Mouse (Mus musculus): Measurements from ENCODE around the gene Adam15.

Gene Adam15

DNA sequence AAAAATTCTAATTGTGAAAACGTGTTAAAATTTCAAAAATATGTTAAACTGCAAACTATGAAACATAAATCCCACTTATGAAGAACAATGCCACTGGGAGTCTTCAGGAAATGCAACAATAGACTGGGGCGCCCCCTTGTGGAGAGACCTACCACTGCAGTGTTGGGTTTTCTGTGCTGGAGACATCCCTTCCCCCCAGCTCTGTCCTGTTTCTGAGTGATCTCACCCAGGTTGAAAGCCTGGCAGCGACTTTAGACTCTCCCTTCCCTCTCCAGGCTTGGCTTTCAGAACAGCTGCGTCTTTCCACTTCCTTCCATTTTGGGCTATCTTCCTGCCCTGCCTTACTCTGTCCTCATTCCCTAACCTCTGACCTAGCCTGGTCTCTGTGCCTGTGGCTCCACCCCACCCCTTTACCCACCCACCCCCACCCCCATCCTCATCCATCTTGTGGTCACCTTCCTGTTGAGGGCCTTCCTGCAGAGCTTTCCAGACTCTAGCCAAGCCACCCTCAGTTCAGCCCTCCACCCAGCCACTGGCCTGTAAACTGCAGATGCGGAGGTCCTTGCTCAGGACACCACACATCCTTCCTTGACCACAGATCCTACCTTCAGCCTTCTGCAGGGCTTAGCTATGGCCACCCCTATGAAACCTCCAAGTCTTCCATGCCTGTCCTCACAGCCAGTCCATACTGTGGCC lies 5.2 kb upstream of the Adam15 start:
- in situ Hi-C loops (cut with MboI, MseI) = no loop called here

DNA sequence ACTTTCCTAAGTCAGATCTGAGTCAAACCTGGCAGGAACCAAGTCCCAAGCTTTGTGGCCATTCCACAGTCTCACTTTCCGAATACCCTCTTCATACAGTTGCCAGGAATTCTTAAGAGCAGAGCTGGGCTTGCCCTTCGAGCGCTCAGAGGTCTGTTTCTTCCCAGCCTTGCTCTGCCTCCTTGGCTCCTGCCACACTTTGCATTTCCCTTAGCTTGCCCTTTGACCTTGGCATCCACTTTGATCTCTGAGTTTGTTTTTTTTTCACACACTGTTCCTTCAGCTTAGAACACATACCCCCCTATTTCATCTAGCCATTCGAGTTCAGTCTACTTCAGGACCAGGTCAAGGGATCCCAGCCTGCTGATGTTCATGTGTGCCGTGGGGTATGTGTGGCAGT lies 1.5 kb upstream of the Adam15 start:
- in situ Hi-C loops (cut with MboI, MseI) = no loop called here

GRCm38 (mm10) chr3:89348911-89349868 lies 606 bp downstream of the Adam15 start:
- in situ Hi-C loops (cut with MboI, MseI) = loop anchor here (10.0 kb wide), 1 partner anchor 136 kb away; no protein-coding TSS in a partner anchor

- in situ Hi-C loops (cut with MboI, MseI) = loop anchor here (10.0 kb wide), 1 partner anchor 137 kb away; no protein-coding TSS in a partner anchor
These were observed 1.9 kb downstream of the Adam15 start for GRCm38 (mm10) chr3:89347916-89348315.

DNA sequence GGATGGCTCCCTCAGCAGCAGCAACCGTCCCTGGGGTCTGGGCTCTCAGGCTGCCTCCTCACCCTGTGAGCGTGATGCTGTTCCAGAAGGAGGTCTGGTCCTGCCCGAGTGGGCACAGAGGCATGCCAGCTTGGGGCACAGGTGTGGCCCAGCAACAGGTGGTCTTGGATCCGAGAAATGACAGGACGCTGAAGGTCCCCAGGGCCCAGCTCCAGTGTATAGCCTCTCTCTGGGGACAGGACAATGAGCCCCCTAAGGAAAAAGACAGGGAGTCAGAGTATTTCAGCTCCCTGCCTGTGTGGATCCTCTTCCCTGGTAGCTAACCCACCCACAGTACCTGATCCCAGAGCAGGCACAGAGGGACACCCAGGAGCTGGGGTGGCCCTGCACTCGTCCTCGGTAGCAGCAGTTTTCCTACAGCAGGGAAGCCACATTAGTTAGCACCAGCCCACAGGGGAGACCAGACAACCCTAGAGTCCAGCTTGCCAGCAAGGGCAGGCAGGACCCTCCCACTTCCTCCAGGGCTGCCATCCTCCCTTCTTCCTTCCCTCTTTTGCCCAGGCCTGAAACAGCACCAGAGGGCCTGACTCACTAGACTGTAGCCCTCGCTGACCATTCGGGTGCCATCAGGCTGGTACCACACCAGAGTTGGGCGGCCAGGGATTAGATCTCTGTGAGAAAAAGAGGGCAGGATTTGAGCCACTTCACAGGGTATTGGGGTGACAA lies 2.8 kb downstream of the Adam15 start:
- in situ Hi-C loops (cut with MboI, MseI) = loop anchor here (10.0 kb wide), 1 partner anchor 138 kb away; no protein-coding TSS in a partner anchor

DNA sequence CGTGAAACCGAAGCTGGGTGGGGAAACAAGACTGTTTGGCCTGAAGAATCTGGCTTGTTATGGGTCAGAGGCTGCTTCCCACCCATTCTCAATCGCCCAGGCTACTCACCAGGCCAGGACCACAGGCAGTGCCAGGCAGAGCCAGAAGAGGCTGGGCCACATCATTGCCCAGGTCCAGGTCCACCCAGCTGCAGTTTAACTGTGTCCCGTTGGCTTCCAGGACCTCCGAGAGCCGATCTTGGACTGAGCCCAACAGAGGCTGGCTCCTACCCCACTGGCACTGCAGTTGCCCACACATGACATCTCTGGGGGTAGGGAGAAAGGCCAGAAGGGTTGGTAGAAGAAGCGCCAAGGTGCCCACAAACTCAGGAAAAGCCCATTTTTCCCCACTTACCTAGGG lies 6.5 kb downstream of the Adam15 start:
- in situ Hi-C loops (cut with MboI, MseI) = loop anchor here (10.0 kb wide), 1 partner anchor 142 kb away; no protein-coding TSS in a partner anchor

GRCm38 (mm10) chr3:89341794-89342193 lies 8.0 kb downstream of the Adam15 start:
- in situ Hi-C loops (cut with MboI, MseI) = loop anchor here (10.0 kb wide), 1 partner anchor 143 kb away; no protein-coding TSS in a partner anchor

DNA sequence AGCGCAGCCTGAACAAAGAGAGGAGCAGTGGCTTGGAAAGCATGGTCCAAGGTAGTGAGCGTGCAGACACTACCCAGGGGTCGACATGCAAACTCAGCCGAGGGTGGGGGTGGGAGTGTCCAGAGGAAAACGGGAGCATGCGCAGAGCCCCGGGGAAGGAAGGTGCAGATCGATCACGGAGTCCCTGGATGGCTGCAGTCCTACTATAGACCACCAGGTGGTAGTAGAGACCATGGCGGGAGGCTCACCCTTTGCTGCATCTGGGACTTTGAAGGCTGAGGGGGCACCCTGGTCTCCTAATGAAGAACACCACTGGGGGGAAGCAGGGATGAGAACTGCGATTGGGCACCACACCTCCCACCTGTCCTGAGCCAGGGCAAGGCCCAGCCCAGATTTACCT lies 9.3 kb downstream of the Adam15 start:
- in situ Hi-C loops (cut with MboI, MseI) = loop anchor here (10.0 kb wide), 1 partner anchor 144 kb away; no protein-coding TSS in a partner anchor

- in situ Hi-C loops (cut with MboI, MseI) = no loop called here
These were observed 10.4 kb downstream of the Adam15 start for GRCm38 (mm10) chr3:89339416-89339815.

DNA sequence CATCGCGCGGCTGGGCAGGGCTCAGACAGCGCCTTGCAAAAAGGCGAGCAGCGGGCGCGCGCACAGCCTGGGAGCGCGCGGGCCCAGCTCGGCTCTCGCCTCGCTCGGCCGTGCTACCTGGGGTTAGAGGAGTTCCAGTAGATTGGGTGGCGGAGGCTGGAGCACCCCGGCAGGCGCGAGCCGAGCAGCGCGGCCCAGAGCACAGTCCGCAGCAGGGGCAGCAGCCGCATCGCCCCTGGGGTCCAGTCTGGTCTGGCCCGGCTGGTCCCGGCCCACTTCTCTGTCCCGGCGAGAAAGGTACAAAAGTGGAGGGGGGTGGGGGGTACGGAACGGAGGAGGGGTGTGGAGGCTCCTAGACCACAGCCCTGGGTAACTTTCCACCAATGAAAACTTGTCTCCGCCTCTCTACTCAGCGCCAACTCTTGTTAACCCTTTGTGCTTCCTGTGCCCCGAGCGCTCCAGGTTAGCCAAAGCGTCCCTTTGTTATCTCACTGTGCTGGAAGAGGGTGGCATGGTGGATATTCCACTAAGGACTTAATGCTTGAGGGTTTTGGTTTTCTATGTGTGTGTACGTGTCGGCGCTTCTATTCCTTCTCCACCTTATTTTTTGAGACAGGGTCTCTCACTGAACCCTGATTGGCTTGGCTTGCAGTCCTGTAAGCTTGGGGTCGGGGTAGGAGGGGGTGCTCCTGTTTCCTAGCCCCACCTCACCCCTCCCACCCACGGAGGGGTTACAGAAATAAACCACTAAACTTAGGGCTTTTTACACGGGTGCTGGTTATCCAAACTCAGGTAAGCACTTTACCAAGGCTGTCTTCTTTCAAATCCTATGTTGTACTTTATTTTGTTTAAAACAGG lies 11.8 kb downstream of the Adam15 start, which contains the start of gene Efna4:
Gene Efna4, minus strand, starts transcription at position 308 of the 858 bp plus-strand sequence.
- in situ Hi-C loops (cut with MboI, MseI) = no loop called here

- in situ Hi-C loops (cut with MboI, MseI) = no loop called here
These were observed 12.6 kb downstream of the Adam15 start for GRCm38 (mm10) chr3:89337062-89337720.

GRCm38 (mm10) chr3:89336529-89336928 lies 13.3 kb downstream of the Adam15 start:
- in situ Hi-C loops (cut with MboI, MseI) = no loop called here

- in situ Hi-C loops (cut with MboI, MseI) = no loop called here
These were observed 16.7 kb downstream of the Adam15 start for GRCm38 (mm10) chr3:89333053-89333452.

GRCm38 (mm10) chr3:89332476-89332875 lies 17.3 kb downstream of the Adam15 start:
- in situ Hi-C loops (cut with MboI, MseI) = no loop called here

GRCm38 (mm10) chr3:89332013-89332412 lies 17.8 kb downstream of the Adam15 start:
- in situ Hi-C loops (cut with MboI, MseI) = no loop called here

DNA sequence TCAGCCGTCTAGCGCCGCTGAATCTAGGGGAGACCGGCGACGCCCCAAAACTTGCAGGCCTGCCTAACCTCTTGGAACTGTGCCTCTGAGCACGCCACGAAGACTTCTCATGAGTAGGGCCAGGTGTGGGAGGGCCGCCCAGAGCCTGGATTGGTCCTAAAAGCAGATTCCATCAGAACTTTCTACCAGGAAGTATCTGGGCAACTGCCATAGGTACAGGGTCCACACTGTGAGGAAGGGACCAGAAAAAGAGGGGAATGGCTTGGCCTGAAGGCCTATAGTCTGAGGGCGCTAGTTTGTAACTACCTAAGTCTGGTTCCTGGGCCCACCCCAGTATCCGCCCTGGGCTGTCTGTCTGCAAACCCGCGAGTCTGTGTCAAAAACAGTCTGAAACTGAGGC lies 18.2 kb downstream of the Adam15 start:
- in situ Hi-C loops (cut with MboI, MseI) = no loop called here

DNA sequence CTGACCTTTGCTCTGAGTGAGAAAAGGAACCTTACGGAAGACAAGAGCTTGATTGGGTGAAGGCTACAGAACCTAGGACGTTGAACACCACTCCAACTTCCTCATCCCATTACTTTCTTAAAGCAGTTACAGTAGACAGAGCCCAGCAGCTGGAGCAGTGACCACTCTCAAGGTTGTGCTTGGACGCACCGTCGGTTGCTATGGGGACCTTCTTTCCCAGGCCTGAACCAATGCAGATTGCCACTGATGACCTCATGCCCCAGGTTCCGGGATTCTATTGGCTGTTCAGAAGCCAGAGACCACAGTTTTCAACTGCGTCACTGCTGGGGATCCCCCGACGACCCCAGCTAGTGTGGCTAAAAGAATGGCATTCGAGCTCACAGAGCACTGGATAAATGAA lies 18.8 kb downstream of the Adam15 start:
- in situ Hi-C loops (cut with MboI, MseI) = no loop called here

GRCm38 (mm10) chr3:89330346-89330745 lies 19.4 kb downstream of the Adam15 start:
- in situ Hi-C loops (cut with MboI, MseI) = no loop called here

- in situ Hi-C loops (cut with MboI, MseI) = no loop called here
These were observed 21.2 kb downstream of the Adam15 start for GRCm38 (mm10) chr3:89328623-89329022.

DNA sequence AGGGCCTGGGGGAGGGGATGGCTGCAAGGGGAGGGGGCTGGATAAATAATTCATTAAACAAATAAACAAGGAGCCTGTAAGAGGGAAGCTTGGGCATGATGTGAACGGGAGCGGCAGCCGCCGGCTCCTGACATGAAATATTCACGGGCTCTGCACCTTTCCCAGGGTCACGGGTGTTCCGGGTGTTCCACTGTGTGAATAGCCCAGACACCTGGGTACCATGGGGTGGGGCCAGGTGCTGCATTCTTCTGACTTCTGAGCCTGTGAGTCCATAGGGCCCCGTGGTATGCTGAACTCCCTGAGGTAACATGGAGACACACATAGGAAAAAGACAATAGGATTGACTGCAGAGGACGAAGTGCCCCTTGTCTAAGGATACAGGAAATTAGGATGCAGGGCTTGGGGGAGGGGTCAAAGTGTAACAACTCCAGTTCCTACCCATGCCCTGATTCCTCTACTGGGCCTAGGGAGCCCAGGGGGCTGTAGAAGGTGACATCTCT lies 22.4 kb downstream of the Adam15 start:
- in situ Hi-C loops (cut with MboI, MseI) = no loop called here

All from regulatory T cell (primary cell).